Mouse (Mus musculus) heart, embryonic 13.5 days (tissue): ENCODE results near the gene Trmt61a. TPM values are rescaled to one million over a fixed set of nuclear protein-coding genes. Genes with fewer than 3 reads are reported as not detected.
A peak's percentile ranks its signal among the peaks of the same experiment; 100 is the strongest.

ENCODE experiments used
- ATAC-seq: fragments of 200-750 bp; cut with Nextera tagmentation; 2 replicates; pipeline ENCODE4 v1.8.0; 2017; ENCODE audit warnings: moderate TSS enrichment; ENCODE audit not compliant: insufficient number of reproducible peaks, low FRiP score, low TSS enrichment; ENCODE audit errors: extremely low read depth
- H3K27ac ChIP-seq: fragments of 300-500 bp; sonication (generic); replicated peaks from 2 replicates; pipeline ENCODE4 v1.5.1; 2015; ENCODE audit warnings: moderate library complexity, mild to moderate bottlenecking, inconsistent platforms
- H3K27me3 ChIP-seq: fragments of 300-500 bp; sonication (generic); replicated peaks from 2 replicates; pipeline ENCODE4 v1.6.1; 2015; ENCODE audit warnings: mild to moderate bottlenecking, inconsistent platforms
- H3K36me3 ChIP-seq: fragments of 300-500 bp; sonication (generic); 2 replicates; pipeline ENCODE4 v1.6.1; 2015; ENCODE audit warnings: mild to moderate bottlenecking, inconsistent platforms
- H3K4me1 ChIP-seq: fragments of 300-500 bp; sonication (generic); 2 replicates; pipeline ENCODE4 v1.6.1; 2015; ENCODE audit warnings: inconsistent platforms
- H3K4me2 ChIP-seq: fragments of 300-500 bp; sonication (generic); 2 replicates; pipeline ENCODE4 v1.6.1; 2015; ENCODE audit warnings: inconsistent platforms, mild to moderate bottlenecking, moderate library complexity
- H3K4me3 ChIP-seq: fragments of 300-500 bp; sonication (generic); 2 replicates; pipeline ENCODE4 v1.5.1; 2015; ENCODE audit warnings: moderate library complexity, mild to moderate bottlenecking, inconsistent platforms
- H3K9ac ChIP-seq: fragments of 300-500 bp; sonication (generic); 2 replicates; pipeline ENCODE4 v1.6.1; 2015; ENCODE audit warnings: inconsistent platforms, mild to moderate bottlenecking, moderate library complexity
- H3K9me3 ChIP-seq: fragments of 300-500 bp; sonication (generic); 2 replicates; pipeline ENCODE4 v1.6.1; 2016; ENCODE audit warnings: inconsistent platforms
- WGBS: fragments of 180-500 bp; shearing (Covaris S2); methylation state at CpG from one replicate; pipeline ENCODE4 v1.1.7; 2015; ENCODE audit warnings: mixed read lengths; 5-methylcytosine and 5-hydroxymethylcytosine counted together
- polyA plus RNA-seq: library from polyadenylated mRNA; unstranded; fragments of >200 nt; fragmentation: Nextera tagmentation; extraction: Ambion mirVana; gene quantifications from 2 replicates; pipeline ENCODE4 v1.2.1, GENCODE M21; 2015

Gene Trmt61a
- polyA plus RNA-seq, 1 experiment from 2014 or later = 7.8 TPM

- Histone ChIP-seq H3K4me1 (peaks cover 77% of the 10 kb centered on the region), H3K9ac (peak overlapping the region; percentile 68), H3K4me2 (peak overlapping the region; percentile 34), H3K27me3 (no peaks in the 10 kb centered on the region), H3K9me3 (no peaks in the 10 kb centered on the region), H3K4me3 (no peak overlapping the region), H3K27ac (peak overlapping the region; percentile 96), H3K36me3 (peaks cover 15% of the 10 kb centered on the region)
- peak; percentile 39 for ATAC-seq
- WGBS = 14% methylated on average over 14 of the region's 14 CpGs
Measured at GRCm38 (mm10) chr12:111687350-111688068, 9.6 kb downstream of the Trmt61a start.

DNA sequence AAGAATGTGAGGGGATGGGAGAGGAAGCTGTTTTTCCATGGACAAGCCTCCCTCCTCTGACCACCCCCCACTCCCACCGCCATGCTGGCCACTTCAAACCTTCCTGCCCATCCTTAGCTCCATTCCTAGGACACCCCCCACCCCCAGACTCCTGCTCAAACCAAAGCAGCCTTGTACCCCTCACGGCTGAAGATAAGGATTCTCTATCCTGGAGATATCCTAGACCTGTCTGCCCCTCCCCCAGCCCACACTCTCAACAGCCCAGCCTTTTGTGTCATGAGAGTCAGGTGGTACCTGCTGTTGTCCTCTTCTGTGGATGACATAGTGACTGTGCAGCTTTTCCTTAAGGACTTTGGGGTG lies 10.1 kb downstream of the Trmt61a start:
- H3K36me3 ChIP-seq = peaks cover 11% of the 10 kb centered on the region
- peaks cover 75% of the 10 kb centered on the region for H3K4me1 ChIP-seq
- WGBS = 9% methylated on average over 2 of the region's 2 CpGs
- no peak overlapping the region for H3K4me3 ChIP-seq
- no peaks in the 10 kb centered on the region for H3K27me3 ChIP-seq
- peak overlapping the region; percentile 68 for H3K9ac ChIP-seq
- H3K27ac ChIP-seq = peak overlapping the region; percentile 96
- no peak for ATAC-seq
- no peaks in the 10 kb centered on the region for H3K9me3 ChIP-seq
- peak overlapping the region; percentile 34 for H3K4me2 ChIP-seq

- peaks cover 77% of the 10 kb centered on the region for H3K4me1 ChIP-seq
- H3K36me3 ChIP-seq = 0 out of 2 replicates have a peak, but pooled peaks cover 2% of the 10 kb centered on the region
- H3K4me2 ChIP-seq = no peak overlapping the region
- H3K9ac ChIP-seq = no peak overlapping the region
- no peaks in the 10 kb centered on the region for H3K27me3 ChIP-seq
- no peaks in the 10 kb centered on the region for H3K9me3 ChIP-seq
- H3K27ac ChIP-seq = 0 out of 2 replicates have a peak overlapping the region, but pooled peaks have one; percentile 7
- ATAC-seq = no peak
- WGBS = 60% methylated on average over 11 of the region's 11 CpGs
- no peak overlapping the region for H3K4me3 ChIP-seq
Measured at GRCm38 (mm10) chr12:111689426-111689825, 11.5 kb downstream of the Trmt61a start.

DNA sequence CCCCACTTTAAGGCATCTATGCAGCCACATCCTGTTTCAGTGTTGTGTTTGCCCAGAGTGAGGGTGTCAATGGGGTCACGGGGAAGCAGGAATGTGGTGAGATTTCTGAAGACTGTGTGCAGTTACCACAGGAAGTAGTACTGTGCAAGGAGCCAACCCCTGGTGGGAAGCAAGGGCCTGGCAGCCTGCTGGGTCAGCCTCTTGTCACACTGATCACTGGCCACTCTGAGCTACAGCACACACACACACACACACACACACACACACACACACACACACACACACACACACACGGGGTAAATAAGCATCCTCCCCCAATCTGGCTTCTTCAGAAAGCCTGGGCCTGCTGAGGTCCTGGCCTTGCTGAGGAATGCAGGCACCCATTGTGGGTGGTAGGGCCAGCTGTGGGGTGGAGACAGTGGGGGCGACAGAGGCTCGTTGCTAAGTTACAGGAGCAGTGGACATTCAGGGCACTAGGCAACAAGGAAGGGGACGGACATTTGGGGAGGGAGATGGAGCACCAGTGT lies 13.5 kb downstream of the Trmt61a start:
- Histone ChIP-seq H3K27ac (0 out of 2 replicates have a peak overlapping the region, but pooled peaks have one; percentile 34), H3K4me3 (no peak overlapping the region)

GRCm38 (mm10) chr12:111692899-111693298 lies 15.0 kb downstream of the Trmt61a start:
- no peaks in the 10 kb centered on the region for H3K27me3 ChIP-seq
- H3K4me1 ChIP-seq = peaks cover 64% of the 10 kb centered on the region
- H3K9ac ChIP-seq = no peak overlapping the region
- 84% methylated on average over 5 of the region's 5 CpGs for WGBS
- no peaks in the 10 kb centered on the region for H3K9me3 ChIP-seq
- no peak for ATAC-seq
- no peak overlapping the region for H3K27ac ChIP-seq
- H3K4me3 ChIP-seq = no peak overlapping the region
- no peaks in the 10 kb centered on the region for H3K36me3 ChIP-seq
- H3K4me2 ChIP-seq = no peak overlapping the region

More for the DNA sequence above, 13.5 kb downstream of the Trmt61a start:
- no peaks in the 10 kb centered on the region for H3K36me3 ChIP-seq
- peak overlapping the region; percentile 52; the same call in 1 of the 2 replicates for H3K9ac ChIP-seq
- no peak overlapping the region for H3K4me2 ChIP-seq
- no peak for ATAC-seq
- H3K9me3 ChIP-seq = no peaks in the 10 kb centered on the region
- 32% methylated on average over 5 of the region's 5 CpGs for WGBS
- H3K4me1 ChIP-seq = peaks cover 79% of the 10 kb centered on the region
- no peaks in the 10 kb centered on the region for H3K27me3 ChIP-seq

DNA sequence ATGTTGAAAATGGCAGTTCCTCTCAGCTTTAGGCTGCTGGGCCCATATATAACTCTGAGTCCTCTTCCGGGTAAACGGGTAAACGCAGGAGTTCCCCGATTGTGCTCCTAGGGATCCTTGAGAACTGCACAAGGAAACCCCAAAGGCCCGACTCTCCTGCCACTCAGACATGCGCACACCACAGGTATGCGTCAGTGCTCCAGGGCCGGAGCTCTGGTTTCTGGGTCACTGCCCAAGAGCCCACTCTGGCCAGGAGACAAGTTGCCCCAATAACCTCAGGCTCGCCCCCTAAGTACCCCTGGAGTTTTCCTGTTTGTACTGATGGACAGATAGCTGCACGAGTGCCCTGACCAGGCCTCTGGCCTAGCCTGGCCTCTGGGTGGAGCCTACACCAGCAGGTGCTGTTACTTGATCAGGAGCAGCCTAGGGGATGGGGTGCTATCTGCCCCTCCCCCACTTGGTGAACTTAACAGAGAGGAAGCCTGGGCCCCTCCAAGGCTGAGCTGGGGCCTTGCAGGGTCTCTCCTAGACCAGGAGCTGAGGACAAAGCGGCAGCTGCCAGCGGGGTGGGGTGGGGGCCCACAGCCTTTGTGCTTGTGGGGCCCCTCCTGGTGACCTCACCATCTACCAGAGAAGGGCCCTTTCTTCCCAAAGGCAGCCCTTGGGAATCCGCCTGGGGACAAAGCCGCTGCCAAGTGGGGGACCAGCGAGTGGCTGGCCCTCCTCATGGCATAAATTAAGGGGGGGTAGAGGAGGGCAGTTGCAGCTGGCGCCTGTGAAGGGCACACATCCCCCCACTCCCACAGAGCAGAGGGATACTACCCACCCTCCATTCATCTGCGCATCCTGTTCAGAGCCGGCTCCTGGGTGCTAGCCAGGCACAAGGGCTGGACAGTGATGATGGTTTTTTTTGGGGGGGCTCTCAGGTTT lies 15.7 kb downstream of the Trmt61a start:
- Histone ChIP-seq H3K27ac (peak overlapping the region; percentile 46), H3K4me1 (peaks cover 63% of the 10 kb centered on the region)

GRCm38 (mm10) chr12:111694271-111694781 lies 16.4 kb downstream of the Trmt61a start:
- ATAC-seq = no peak

More for the DNA sequence above, 15.7 kb downstream of the Trmt61a start:
- ATAC-seq = no peak
- H3K36me3 ChIP-seq = no peaks in the 10 kb centered on the region
- H3K4me2 ChIP-seq = peak overlapping the region; percentile 31
- H3K9ac ChIP-seq = peak overlapping the region; percentile 67
- no peaks in the 10 kb centered on the region for H3K9me3 ChIP-seq
- no peak overlapping the region for H3K4me3 ChIP-seq
- H3K27me3 ChIP-seq = no peaks in the 10 kb centered on the region
- WGBS = 53% methylated on average over 18 of the region's 18 CpGs

DNA sequence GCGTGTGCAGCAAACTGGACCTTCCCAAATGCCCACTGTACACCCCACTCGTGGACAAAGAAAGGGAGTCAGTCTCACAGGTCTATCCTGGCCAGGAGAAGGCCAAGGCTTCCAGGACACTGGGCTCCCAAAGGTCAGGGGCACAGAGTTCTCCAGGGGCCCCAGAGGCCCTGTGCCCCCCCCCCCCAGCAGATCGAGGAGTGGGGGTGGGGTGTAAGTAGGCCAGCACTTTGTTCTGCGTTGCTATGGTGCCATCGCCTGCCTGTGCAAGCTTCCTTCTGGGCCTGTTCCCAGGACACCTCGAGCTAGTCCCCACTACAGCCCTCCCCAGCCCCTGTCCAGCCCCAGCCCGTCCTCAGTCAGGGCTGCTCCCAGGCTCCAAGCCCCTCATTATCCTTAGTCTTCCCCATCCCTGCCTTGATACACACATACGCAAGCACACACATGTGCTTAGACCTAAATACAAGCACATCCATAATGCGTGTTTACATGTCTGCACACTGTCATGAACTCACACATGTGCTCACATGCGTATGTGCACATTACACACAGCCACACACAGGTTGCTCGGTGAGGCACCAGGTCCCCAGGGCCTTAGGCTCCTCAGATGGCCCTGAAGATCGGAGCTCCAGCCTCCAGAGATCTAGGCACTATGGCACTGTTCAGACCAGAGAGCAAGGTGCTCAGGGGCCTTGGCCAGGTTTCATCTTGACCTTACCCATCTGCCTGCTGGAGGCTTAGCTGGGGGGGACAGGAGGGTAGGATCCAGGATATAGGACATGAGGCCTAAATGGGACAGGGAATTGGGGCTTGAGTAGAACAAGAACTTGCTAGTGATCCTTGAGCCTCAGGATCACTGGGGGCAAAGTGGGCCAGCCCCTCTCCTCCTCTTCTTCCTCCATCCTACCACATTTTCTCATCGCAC lies 17.2 kb downstream of the Trmt61a start:
- WGBS = 67% methylated on average over 13 of the region's 13 CpGs
- Histone ChIP-seq H3K36me3 (no peaks in the 10 kb centered on the region), H3K9ac (peak overlapping the region; percentile 67; the same call in 1 of the 2 replicates), H3K9me3 (no peaks in the 10 kb centered on the region), H3K4me3 (no peak overlapping the region), H3K27me3 (no peaks in the 10 kb centered on the region), H3K27ac (peak overlapping the region; percentile 46; the same call in 1 of the 2 replicates), H3K4me1 (peaks cover 52% of the 10 kb centered on the region), H3K4me2 (no peak overlapping the region)
- ATAC-seq = 0 out of 2 replicates have a peak, but pooled peaks have one; percentile 16

More at GRCm38 (mm10) chr12:111694271-111694781, 16.4 kb downstream of the Trmt61a start:
- Histone ChIP-seq H3K36me3 (no peaks in the 10 kb centered on the region), H3K27ac (peak overlapping the region; percentile 46), H3K9me3 (no peaks in the 10 kb centered on the region), H3K4me3 (no peak overlapping the region), H3K27me3 (no peaks in the 10 kb centered on the region), H3K4me1 (peaks cover 59% of the 10 kb centered on the region), H3K4me2 (peak overlapping the region; percentile 31), H3K9ac (peak overlapping the region; percentile 67)
- 18% methylated on average over 12 of the region's 12 CpGs for WGBS

GRCm38 (mm10) chr12:111696239-111696638 lies 18.3 kb downstream of the Trmt61a start:
- Histone ChIP-seq H3K36me3 (no peaks in the 10 kb centered on the region), H3K9me3 (no peaks in the 10 kb centered on the region), H3K9ac (peak overlapping the region; percentile 20; the same call in 1 of the 2 replicates), H3K4me1 (peaks cover 47% of the 10 kb centered on the region), H3K27me3 (no peaks in the 10 kb centered on the region), H3K4me3 (no peak overlapping the region), H3K27ac (no peak overlapping the region), H3K4me2 (no peak overlapping the region)
- 30% methylated on average over 6 of the region's 6 CpGs for WGBS
- no peak for ATAC-seq

DNA sequence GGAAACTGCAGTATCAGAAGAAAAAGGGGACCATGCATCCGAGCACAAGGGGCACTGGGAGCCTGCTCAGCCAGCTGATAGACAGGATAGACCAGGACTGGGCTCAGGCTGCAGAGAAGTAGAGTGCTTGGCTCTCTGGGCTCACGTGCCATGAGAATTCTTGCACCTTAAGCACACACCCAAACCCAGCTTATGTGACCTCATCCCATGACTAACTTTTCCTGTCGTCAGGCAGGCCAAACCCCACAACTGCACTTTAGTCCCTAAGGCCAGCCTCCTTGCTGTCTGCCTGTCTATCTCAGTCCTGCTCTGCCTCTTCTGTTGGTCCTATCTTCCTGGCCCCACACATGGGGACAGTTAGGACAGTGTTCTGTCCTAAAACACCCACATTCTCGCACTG lies 19.8 kb downstream of the Trmt61a start:
- Histone ChIP-seq H3K9me3 (no peaks in the 10 kb centered on the region), H3K4me2 (no peak overlapping the region), H3K9ac (no peak overlapping the region; the same call in 1 of the 2 replicates), H3K27me3 (no peaks in the 10 kb centered on the region), H3K27ac (no peak overlapping the region), H3K4me1 (peaks cover 36% of the 10 kb centered on the region), H3K36me3 (no peaks in the 10 kb centered on the region), H3K4me3 (no peak overlapping the region)
- WGBS = 61% methylated on average over 4 of the region's 4 CpGs
- ATAC-seq = no peak
